Mouse (Mus musculus): ENCODE measurements at regions not wholly inside any gene's neighbourhood (a gene's known extent, or its start where the extent isn't known, plus 50 kb on each side); places are given as distances from the start of the nearest gene placed in this dataset.
A peak's percentile ranks its signal among the peaks of the same experiment; 100 is the strongest.

DNA sequence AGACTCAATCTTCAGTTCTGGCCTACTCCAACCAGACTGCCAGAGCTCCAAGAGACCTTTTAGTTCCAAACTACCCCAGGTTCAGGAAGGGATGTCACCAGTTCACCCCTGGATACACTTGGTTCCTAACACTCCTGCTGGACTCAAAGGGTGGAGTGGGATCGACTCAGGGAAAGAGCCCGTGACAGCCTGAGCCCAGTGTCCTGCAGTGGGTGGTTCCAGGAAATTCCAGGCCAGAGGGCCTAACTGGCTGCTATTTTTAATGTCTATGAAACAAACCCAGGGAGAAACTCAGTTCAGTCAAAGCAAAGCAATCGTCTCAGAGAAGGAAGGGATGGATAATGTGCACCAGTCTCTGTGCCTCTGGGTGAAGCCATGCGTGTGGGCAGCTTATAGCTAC, 124.3 kb upstream of the Foxa2 start:
- ATAC-seq (replicated peaks; ENCODE audit: low read depth, poor library complexity, severe bottlenecking), result no peak

DNA sequence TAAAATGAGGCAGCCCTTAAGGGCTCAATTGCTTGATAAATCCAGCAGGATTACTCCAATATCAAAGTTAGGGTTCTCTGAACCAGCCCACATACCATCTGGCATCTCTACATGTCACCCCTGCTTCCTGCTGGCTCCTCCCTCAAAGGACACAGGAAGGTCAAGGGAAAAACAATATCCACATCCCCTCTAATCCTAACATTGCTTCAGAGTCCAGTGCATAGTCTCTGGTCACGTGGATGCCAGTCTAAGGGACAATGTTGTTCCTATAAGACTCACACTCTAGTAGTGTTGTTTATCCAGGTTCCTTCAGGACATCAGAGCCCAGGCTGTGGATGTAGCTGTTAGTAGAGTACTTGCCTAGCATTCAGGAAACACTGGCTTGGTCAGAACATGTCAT, 124.9 kb upstream of the Foxa2 start:
- no peak for ATAC-seq (replicated peaks; ENCODE audit: low read depth, poor library complexity, severe bottlenecking)

DNA sequence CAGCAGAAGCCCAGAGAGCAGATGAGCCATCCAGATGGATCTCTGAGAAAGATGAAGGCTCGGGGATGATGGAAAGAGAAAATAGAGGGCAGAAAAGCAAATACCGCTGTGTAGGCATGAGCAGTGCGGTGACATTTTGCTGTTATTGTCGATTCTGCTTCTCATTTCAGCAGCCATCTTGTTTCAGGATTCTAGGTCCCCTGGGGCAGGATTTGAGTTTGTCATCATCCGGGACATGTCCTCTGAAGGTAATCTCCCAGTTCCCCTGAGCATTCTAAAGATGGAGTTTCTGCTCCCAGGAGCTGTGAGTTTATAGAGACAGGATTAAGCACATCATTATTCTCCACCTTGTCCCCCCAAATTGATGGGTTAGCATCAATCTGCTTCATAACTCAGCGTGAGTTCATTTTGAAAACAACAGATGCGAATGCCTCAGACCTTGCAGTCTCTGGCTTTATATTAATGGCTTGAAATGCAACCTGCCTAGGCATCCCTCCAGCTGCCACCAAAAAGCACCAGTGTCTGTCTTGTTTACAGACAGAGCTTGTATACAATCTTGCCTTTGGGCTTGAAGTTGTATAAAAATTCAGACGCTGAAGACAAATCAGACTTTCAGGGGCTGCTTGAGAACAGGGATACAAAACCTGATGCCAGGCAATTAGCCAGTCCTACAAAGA, 128.6 kb upstream of the Foxa2 start:
- no peak for ATAC-seq (replicated peaks; ENCODE audit: low read depth, poor library complexity, severe bottlenecking)

DNA sequence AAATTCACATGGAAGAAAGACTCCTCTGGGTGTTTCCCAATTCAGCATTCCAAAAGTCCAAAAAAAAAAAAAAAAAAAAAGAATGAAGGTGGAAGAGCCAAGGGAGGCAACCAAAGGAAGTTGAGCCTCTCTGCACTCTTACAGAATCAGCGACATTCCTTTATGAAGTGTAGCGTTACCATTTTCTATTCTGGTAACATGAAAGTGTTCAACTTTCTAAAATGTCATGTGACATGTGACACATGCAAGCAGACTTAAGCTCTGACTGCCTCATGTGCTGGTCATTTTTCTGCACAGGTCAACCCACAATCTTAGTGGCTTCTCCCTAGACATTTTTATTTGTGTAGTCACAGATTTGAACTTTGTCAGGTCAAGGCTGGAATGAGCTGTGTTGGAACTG, 133.5 kb upstream of the Foxa2 start:
- ATAC-seq (replicated peaks; ENCODE audit: low read depth, poor library complexity, severe bottlenecking), result no peak

DNA sequence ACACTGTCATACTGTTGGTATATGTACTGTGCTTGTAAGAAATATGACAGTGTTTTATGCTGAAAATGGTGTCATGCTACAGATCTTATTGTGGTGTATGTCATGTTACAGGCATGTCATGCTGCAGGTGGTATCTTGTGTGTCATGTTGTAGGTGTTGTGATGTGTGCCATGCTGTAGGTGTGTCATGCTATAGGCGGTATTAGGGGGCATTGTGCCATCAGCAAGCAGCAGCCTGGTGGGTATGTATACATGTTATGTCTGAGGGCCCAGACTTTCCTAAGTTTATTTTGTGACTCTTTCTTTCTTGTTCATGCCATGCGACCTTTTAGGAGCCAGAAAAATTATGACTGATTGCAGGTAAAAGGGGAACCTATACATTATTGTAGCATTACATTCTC, 134.7 kb upstream of the Foxa2 start:
- ATAC-seq (replicated peaks; ENCODE audit: low read depth, poor library complexity, severe bottlenecking), result no peak

- ATAC-seq (replicated peaks; ENCODE audit: low read depth, poor library complexity, severe bottlenecking), result no peak
These were observed 135.8 kb upstream of the Foxa2 start for GRCm38 (mm10) chr2:148182492-148183052.

DNA sequence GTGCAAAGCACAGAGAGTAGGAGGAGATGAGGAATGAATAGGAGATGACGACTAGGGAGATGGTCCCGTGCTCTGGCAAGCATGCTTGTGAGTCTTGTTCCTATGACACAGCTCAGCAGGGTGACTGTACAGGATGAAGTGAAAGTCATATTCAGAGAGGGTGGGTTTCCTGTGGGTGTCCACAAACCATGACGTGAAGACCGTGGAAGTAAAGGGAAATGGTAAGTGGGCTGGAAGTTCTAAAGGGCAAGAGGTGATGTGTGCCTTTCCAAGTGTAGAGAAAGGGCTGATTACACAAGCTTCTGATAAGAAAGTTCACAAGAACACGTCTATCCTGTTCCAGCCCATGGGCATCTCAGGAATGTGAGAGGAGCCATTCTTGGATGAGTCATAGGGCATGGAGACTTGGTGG, 138.0 kb upstream of the Foxa2 start:
- ATAC-seq (replicated peaks; ENCODE audit: low read depth, poor library complexity, severe bottlenecking), result peak; percentile 81

DNA sequence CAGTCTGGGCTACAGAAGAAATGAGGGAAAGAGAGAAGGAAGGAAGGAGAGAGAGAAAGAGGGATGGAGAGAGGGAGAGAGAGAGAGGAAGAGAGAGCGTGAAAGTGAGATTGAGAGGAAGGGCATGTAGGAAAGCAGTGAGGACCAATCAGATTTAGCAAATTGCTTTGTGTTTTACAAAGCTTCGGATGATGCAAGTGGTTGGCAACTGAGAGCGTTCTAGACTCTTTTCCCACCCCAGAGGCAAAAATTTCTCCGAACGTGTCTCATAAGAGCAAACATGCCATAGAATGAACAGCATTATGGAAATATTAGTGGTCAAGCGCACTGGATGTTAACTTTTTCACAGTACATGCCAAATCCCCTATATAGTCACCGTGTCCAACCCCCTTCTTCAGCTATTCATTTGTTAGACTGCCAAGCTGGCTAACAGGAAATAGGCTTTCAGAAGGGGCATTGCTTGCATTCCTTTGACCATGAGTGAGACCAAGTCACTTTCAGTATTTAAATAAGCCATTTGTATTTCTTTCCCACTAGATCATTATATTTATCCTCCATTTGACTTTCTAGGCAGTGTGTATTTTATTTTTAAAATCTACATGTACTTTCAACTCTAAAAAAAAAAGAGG, 139.7 kb upstream of the Foxa2 start:
- no peak for ATAC-seq (replicated peaks; ENCODE audit: low read depth, poor library complexity, severe bottlenecking)

GRCm38 (mm10) chr2:148188865-148189264, 142.1 kb upstream of the Foxa2 start:
- ATAC-seq (replicated peaks; ENCODE audit: low read depth, poor library complexity, severe bottlenecking), result no peak

GRCm38 (mm10) chr2:148189287-148189686, 142.5 kb upstream of the Foxa2 start:
- no peak for ATAC-seq (replicated peaks; ENCODE audit: low read depth, poor library complexity, severe bottlenecking)

DNA sequence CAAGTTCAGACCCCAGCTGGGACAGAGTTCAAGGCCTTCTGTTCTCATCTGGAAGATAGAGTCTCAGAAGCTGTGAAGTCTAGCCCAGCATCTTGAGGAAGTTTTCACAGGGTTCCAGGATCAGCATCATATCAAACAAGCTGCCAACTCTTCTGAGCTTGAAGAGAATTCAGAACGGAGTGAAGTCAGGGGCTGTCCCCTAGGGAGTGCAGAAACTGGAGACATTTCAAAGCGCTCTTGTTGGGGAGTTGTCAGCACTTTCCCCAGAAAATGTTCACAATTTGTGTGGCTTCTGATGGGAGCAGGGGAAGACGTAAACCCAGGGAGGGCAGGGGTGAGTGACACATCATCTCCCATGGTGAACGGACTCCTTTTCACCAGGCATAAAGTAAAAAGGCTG, 146.2 kb upstream of the Foxa2 start:
- ATAC-seq (replicated peaks; ENCODE audit: low read depth, poor library complexity, severe bottlenecking), result no peak

GRCm38 (mm10) chr2:148197375-148198015, 150.7 kb upstream of the Foxa2 start:
- ATAC-seq (replicated peaks; ENCODE audit: low read depth, poor library complexity, severe bottlenecking), result no peak

- no peak for ATAC-seq (replicated peaks; ENCODE audit: low read depth, poor library complexity, severe bottlenecking)
These were observed 159.9 kb upstream of the Foxa2 start for GRCm38 (mm10) chr2:148206633-148207032.

DNA sequence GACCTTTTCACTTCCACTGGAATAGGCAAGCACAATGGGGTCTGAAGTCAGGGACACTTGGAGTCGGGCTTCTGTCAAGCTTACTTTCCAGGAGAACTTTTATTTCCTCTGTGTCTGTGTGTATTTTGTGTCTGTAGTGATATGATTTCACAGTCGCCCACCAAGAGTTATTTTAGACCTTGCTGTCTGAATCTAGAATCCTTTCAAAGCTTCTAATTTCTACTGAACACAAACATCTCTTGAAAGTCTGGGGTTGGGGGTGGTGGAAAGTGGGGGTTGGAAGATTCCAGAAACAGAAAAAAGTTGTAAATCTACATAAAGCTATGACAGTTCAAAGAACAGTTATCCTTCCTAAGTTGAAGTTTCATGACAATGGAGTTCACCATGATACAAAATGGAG, 164.0 kb upstream of the Foxa2 start:
- ATAC-seq (replicated peaks; ENCODE audit: low read depth, poor library complexity, severe bottlenecking), result no peak

DNA sequence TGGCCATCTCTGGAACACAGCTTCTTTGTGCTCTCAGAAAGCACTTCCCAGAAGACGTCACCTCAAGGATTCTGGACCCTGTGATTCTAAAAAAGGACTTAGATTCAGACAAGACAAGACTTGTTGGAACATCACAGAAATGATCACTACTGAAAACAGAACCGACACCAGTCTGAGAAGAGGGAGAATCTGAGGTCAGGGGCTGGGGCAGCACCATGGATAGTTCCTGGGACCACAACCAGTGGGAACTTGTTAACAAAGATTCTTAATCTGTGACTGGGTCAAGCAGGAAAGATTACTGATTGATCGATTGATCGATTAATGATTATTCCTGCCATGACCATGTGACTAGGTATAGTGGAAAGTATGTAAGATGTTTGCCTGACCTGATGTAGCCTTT, 170.4 kb upstream of the Foxa2 start:
- no peak for ATAC-seq (replicated peaks; ENCODE audit: low read depth, poor library complexity, severe bottlenecking)

DNA sequence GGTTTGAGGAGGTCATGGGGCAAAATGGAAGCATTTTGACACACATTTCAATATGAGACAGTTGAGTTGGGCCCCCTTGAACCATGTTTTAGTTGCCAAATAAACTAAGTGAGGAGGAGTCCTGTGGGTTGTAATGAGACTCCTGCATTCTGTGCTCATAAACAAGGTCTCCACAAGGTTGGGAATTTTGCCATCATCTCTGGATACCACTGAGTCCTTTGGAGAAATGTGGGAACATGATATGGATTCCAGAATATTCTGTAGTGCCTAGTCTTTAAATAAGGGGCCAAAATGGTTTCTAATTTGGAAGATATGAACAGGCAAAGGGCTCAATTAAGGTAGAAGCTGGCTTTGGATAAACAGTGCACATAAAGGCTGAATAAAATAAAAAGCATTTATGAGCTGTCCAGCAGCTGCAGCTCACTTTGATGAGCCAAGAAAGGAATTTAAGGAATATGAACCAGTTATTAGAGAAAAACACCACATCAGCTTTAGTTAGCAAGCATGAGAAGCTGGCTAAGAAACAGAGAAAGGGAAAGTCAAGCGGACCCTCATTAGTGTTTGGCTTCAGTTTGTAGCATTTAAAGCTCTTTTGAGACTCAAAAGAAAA, 161.3 kb upstream of the Sstr4 start:
- no peak for ATAC-seq (replicated peaks; ENCODE audit: low read depth, poor library complexity, severe bottlenecking)

DNA sequence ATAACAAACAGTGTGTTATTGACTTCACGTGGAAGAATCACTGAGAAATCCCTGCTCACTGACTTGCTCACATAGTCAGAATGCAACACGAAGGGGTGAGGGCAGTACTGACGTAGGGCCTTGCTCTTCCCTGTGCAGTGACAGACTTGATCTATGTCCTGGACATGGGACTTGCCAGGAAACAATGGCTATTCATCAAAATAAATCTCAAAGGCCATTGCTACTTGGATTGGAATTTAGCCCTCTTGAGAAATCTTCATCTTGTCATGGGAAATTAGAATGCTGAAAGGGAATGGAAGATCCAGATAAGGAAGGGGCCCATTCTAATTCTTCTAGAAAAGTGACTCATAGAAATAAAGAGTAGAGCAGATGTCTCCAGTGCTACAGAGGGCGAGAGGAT, 158.0 kb upstream of the Sstr4 start:
- no peak for ATAC-seq (replicated peaks; ENCODE audit: low read depth, poor library complexity, severe bottlenecking)

DNA sequence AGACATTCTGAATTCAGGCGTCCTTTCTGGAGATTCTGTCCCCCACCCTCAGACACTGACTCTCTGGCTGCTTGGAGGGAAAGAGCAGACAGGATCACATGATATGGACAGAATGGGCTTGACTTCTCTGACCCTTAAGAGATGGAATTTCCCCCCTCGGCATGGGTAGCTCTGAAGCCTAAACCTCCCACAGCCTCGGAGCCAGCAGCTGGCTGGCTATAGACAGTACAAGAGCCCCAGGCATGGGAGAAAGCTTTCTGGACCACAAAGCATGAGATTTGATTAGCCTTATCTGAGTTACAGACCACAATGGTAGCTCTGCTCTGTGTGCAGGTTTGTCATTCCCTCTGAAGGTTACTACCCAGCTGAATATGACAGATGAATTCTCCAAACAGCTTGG, 156.1 kb upstream of the Sstr4 start:
- ATAC-seq (replicated peaks; ENCODE audit: low read depth, poor library complexity, severe bottlenecking), result no peak

- ATAC-seq (replicated peaks; ENCODE audit: low read depth, poor library complexity, severe bottlenecking), result no peak
These were observed 152.9 kb upstream of the Sstr4 start for GRCm38 (mm10) chr2:148242242-148242641.

GRCm38 (mm10) chr2:148245575-148245974, 149.6 kb upstream of the Sstr4 start:
- ATAC-seq (replicated peaks; ENCODE audit: low read depth, poor library complexity, severe bottlenecking), result no peak

DNA sequence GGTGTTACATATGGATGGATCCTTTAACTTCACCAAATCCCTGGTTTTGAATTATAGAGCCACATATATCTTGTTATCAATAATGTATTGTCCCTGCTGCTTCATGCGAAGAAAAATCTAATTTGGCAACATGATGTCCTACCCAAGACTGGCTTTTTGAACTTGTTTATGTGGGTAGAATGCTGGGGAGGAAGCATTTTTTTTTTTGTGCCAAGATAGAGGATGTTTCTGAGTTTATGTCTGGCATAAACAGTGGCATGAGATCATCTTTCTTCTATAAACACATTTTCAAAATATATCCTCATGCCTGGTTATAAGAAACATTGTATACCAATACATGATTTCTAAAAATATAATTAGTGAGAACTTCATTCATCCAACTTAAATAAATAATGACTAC, 144.2 kb upstream of the Sstr4 start:
- ATAC-seq (replicated peaks; ENCODE audit: low read depth, poor library complexity, severe bottlenecking), result no peak
